Mouse (Mus musculus): Measurements from ENCODE around the gene Erv3. TPM values are rescaled to one million over a fixed set of nuclear protein-coding genes. Genes with fewer than 3 reads are reported as not detected.

The Erv3 gene
- total RNA-seq, 2 experiments from 2014 or later = 0.23 TPM; not detected in 1

Other genes starting within 250 kb of the Erv3 start
- 100 to 1,000 TPM; 698 to 767 TPM for gene Prnp, start 50.2 kb upstream of the Erv3 start, total RNA-seq (2021)
- under 1 TPM; 0.09 to 0.37 TPM for gene Prn, start 50.2 kb upstream of the Erv3 start, total RNA-seq (2021)
- gene Prnd, start 91.1 kb upstream of the Erv3 start, total RNA-seq (2021) = not detected
- gene Rassf2, start 170.5 kb upstream of the Erv3 start, total RNA-seq (2021) = 10 to 100 TPM; 36.1 to 38.7 TPM